Mouse (Mus musculus) embryonic fibroblast, embryonic 13.5 days (primary cell): ENCODE data around the gene Naxd. TPM values are rescaled to one million over a fixed set of nuclear protein-coding genes. Genes with fewer than 3 reads are reported as not detected.

Experiments used
- H3K27ac ChIP-seq: 2 replicates; pipeline ENCODE4 v1.5.1; 2012; ENCODE audit warnings: low read length, control low read depth, inconsistent platforms; ENCODE audit not compliant: insufficient read depth
- H3K4me1 ChIP-seq: 2 replicates; pipeline ENCODE4 v1.6.1; 2011; ENCODE audit warnings: low read length; ENCODE audit not compliant: control insufficient read depth, insufficient read depth
- H3K4me3 ChIP-seq: 2 replicates; pipeline ENCODE4 v1.5.1; 2011; ENCODE audit warnings: mild to moderate bottlenecking, control low read depth, low read length; ENCODE audit not compliant: insufficient read depth
- CTCF ChIP-seq: IDR thresholded peaks from 2 replicates; pipeline ENCODE4 v1.5.1; 2011; ENCODE audit warnings: mild to moderate bottlenecking, control low read depth, low read length, moderate library complexity, borderline replicate concordance; ENCODE audit not compliant: insufficient read depth
- POLR2A ChIP-seq: IDR thresholded peaks from 2 replicates; pipeline ENCODE4 v1.6.1; 2011; ENCODE audit warnings: low read depth, mild to moderate bottlenecking, control low read depth, low read length, moderate library complexity
- polyA plus RNA-seq: library from polyadenylated mRNA; stranded (reverse); fragments of >200 nt; gene quantifications from 2 replicates; pipeline ENCODE4 v1.2.4, GENCODE M21; 2011; ENCODE audit warnings: low read depth; ENCODE audit not compliant: missing spikeins, insufficient read length

Gene Naxd
- polyA plus RNA-seq, 1 experiment, result 54.2 TPM

DNA sequence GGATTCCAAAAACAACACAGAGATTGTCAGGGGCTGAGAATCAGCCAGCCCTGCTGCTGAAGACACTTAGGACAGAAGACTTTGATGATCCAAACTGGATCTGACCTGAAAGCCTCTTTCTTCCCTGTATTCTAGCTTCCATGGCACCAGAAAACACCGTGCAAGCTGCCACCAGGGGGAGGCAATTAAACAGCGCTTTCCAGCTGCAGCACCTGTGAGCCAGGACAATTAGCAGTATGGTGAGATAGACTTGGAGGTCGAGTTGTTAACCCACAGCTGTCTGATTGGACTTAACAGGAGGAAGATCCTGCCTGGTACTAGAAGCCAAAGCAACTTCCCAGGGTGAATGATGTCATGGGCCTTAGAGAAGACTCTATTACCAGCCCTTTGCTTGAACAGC, 28.2 kb upstream of the Naxd start:
- 0 out of 2 replicates have a peak, but pooled peaks cover 2% of the 10 kb centered on the region for H3K4me1 ChIP-seq
- H3K27ac ChIP-seq, result no peak overlapping the region
- TF ChIP-seq CTCF (peak; percentile 64; the same call in 1 of the 2 replicates), POLR2A (no peak)
- no peak overlapping the region for H3K4me3 ChIP-seq

DNA sequence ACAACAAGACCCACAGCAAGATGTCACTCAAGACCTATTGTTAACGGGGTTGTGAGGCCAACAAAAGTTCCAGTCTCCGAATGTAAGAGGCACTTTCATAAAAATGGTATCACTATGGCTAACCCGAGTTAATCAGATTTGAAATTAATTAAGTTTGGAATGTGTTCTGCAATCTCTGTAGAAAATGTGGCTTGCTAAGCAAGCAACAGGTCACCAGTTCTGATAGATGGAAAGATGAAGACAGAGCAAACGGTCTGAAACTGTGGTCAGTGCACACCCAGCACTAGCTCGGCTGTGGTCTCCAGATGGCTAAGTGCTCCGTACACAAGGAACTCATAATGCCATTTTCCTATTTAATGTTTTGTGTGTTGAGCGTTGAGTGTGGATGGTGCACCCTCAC, 26.6 kb upstream of the Naxd start:
- no peak for TF ChIP-seq CTCF
- TF ChIP-seq POLR2A, result no peak
- Histone ChIP-seq H3K27ac (no peak overlapping the region), H3K4me3 (no peak overlapping the region), H3K4me1 (no peaks in the 10 kb centered on the region)

DNA sequence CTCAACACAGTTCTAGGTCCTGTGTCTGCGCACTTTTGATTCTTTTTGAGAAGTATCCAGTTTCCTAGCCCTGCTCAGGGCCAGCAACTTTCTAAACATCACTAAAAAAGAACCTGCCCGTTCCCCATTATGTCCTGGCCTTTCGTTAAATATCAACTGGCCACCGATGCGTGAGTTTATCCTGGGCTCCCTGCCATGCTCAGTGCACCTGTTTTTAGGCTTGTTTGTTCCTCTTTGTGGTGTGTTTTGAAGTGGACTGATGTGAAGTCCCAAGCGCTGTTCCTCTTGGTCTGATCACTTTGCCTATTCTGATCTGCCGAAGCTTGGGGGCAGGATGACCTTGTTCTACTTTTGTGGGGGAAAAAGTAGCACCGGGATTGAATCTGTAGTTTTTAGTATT, 26.0 kb upstream of the Naxd start:
- H3K4me3 ChIP-seq, result no peak overlapping the region
- peaks cover 2% of the 10 kb centered on the region; the same call in 1 of the 2 replicates for H3K4me1 ChIP-seq
- TF ChIP-seq CTCF, result no peak
- no peak for TF ChIP-seq POLR2A
- no peak overlapping the region for H3K27ac ChIP-seq

DNA sequence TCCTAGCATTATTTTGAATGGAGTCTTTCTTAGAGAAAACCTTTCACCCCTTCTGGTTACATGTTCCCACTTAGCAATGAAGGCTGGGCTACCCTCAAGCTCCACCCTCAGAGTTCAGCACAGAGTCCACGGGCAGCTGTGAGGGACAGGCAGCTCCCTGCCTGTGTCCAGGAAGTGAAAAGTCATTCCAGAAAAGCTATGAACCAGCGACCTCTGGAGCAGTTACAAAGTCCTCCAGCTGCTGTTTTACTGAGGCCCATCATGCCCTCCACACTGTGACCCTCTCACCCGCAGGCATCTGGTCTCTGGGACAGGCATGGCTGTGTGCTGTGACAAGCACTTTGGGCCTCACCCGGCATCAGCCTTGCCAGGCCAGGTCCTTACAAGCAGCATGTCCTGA, 24.2 kb upstream of the Naxd start:
- no peak overlapping the region for H3K4me3 ChIP-seq
- no peak overlapping the region for H3K27ac ChIP-seq
- peaks cover 4% of the 10 kb centered on the region; the same call in 1 of the 2 replicates for H3K4me1 ChIP-seq
- no peak for TF ChIP-seq CTCF
- TF ChIP-seq POLR2A, result no peak

DNA sequence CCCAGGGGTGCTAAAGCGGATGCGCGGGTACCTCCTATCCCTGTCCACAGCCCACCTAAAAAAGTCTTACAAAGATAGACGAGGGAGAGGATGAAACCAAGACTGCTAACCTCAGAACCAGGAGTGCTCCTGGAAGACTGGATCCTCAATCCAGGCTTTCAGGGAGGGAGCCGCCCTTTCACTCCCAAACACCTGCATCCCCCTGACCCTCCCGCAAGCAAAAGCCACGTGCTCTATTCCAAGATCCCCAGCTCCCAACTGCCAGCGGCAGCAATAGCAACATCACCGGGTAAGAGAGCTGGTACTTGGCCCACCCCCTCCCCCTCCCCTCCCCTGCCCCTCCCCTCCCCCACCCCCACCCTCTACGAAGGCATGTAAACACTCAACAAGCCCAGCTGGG, 21.9 kb upstream of the Naxd start:
- Histone ChIP-seq H3K27ac (no peak overlapping the region), H3K4me1 (peaks cover 4% of the 10 kb centered on the region; the same call in 1 of the 2 replicates), H3K4me3 (no peak overlapping the region)
- no peak for TF ChIP-seq POLR2A

DNA sequence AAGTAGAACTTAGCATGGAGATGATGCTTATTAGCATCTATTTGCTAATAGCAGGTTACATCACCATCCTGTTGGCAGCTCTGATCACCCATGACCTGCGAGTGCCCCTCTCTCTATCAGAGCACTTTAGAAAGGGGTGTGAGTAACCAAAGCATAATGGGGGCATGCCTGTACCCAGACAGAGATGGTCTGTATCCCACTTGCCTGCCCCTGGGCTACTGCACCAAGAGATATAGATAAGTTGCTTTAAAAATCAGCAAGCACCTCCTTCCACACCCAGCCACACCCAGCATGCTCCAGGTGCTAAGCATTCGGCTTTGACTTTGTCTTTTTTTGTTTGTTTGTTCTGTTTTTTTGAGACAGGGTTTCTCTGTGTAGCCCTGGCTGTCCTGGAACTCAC, 21.4 kb upstream of the Naxd start:
- H3K27ac ChIP-seq, result no peak overlapping the region
- peaks cover 4% of the 10 kb centered on the region; the same call in 1 of the 2 replicates for H3K4me1 ChIP-seq

DNA sequence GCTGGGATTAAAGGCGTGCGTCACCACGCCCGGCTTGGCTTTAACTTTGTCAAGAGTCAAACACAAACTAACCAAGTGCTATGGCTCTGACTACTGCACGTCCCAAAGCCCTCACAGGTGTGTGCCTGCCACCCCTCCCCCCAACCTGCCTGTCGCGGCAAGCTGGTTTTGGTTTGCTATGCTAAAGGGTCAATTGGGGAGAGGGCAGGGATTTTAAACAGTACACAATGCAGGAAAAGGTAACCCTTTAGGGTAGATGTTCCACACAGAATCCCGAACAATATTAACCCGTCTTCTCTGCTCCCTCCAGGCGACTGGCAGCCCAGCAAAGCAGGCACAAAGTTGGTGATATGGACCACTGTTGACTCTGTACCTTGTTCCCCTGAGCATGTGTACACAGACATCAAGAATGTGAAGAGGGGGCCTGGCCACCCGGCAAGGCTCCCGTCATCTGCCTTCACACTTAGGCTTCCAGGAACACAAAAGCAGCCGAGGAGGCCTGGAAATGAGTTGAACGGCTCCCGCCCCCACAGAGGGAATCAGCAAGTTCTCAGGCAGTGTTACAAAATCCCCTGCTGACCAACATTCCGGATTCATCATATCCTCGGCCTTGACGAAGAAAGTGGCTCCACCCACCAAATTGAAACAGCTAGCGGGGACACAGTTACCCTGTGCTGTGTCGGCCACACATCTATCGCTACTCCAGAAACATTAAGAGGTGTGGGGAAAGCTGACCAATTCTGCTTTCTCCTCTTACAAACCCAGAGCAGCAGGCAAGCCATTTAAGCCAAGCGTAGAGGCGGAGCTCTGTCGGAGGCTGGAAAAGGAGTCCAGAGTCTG, 20.7 kb upstream of the Naxd start:
- Histone ChIP-seq H3K4me1 (peaks cover 4% of the 10 kb centered on the region; the same call in 1 of the 2 replicates), H3K4me3 (peak overlapping the region; percentile 57), H3K27ac (peak overlapping the region; percentile 57)
- peak; percentile 60 for TF ChIP-seq POLR2A
- TF ChIP-seq CTCF, result no peak

More for the DNA sequence above, 21.4 kb upstream of the Naxd start:
- TF ChIP-seq CTCF (no peak), POLR2A (no peak)
- H3K4me3 ChIP-seq, result no peak overlapping the region

DNA sequence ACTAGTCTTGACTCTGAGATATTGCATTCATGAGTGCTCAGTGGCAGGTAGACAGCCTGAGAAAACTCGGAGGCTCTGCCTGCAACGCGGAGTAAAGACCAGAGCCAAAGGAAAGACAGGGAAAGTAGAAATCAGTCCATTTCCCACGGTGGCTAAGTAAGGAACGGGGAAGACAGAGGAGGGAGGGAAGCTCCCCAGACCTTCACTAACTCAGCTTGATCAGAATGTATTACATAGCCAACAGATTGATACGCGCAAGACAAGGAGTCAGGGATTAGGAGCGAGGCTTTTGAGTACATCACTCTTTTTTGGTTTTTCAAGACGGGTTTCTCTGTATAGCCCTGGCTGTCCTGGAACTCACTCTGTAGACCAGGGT, 20.1 kb upstream of the Naxd start:
- Histone ChIP-seq H3K27ac (peak overlapping the region; percentile 57), H3K4me3 (peak overlapping the region; percentile 57), H3K4me1 (peaks cover 4% of the 10 kb centered on the region; the same call in 1 of the 2 replicates)
- no peak for TF ChIP-seq CTCF
- no peak for TF ChIP-seq POLR2A

DNA sequence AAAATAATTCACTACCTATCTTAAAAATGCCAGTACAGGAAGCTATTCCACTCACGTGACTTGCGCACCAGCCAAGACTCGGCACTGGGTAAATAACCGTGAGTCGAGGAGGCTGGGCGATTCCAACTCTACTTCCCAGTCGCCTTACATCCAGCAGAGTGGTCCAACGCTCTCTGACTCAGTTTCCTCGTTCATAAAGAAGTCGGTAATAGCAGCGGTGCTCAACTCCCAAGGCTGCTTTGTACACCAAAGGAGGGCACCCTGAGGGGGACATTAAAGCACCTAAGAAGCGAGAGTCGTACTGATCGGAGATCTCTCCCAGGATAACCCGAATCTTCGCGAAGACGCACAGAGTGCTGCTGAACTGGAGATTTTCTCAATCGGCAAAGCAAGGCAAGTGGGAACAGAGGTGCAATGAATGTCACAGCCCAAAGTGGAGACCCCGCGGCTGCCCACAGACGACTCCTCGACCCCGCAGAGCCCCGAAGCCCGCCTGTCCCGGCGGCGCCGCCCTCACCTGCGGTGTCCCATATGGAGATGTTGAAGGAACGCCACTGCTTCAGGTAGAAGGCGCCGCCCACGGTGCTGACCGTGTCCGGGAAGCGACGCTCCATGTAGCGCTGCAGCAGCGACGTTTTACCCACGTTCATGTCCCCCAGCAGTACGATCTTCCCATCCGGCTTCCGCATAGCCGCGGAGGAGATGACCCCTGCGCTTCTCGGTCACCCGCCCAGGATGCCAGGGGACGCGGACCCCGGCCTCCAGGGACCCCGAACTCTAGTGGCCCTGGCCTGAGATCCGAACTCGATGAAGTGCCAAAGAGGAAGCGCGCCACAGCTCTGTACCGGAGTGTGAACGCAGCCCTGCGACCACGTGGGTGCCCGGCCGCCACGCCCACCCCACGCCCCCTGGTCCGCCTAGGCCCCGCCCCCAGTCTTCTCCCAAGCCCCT, 19.2 kb upstream of the Naxd start, which contains the start of gene Rab20:
Rab20 (minus strand) TSS at position 900 of the 951 bp plus-strand sequence.
- peak within 1 kb of the TSS; percentile 57; the same call in 1 of the 2 replicates for H3K27ac ChIP-seq
- H3K4me1 ChIP-seq, result peaks cover 4% of the 10 kb centered on the region; the same call in 1 of the 2 replicates
- H3K4me3 ChIP-seq, result peak within 1 kb of the TSS; percentile 57
- no peak for TF ChIP-seq CTCF
- TF ChIP-seq POLR2A, result peak; percentile 46; the same call in 1 of the 2 replicates
